Mouse (Mus musculus): ENCODE data around the gene Clstn2.

The Clstn2 gene

DNA sequence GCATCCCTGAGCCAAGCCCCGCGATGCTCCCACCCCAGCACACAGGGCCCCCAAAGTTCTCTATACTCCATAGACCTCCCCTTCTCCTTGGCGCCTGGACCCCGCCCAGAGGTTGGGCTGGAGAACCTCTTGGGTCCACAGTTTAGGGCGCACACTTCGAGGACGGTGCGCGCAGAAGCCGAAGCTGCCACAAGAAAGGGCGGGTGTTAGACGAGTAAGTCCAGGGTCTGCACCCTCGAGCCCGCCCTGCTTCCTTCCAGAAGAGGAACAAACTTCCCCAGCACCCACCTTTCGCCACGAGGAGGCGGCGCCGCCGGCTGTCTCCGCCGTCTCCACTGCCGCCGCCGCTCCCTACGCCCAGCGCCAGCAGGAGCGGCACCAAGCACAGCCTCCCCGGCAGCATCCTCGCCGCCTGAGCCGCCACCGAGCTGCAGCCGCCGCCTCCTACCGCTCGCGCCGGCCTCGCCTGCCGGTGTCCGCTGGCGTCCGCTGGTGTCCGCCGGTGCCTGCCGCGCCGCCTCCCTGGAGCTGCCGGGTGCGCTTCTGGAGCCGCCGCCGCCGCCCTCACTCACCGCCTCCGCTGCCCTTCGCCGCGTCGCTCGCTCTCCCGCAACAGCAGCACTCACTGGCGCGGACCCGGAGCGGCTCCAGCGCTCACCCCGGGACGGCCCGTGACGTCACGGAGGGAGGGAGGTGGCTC is at the start of gene Clstn2:
Gene Clstn2 (minus strand): TSS at position 609 of the 700 bp plus-strand sequence.
- under 1% methylated on average over 72 of the region's 73 CpGs for WGBS

GRCm38 (mm10) chr9:98067767-98068166 is 34.8 kb upstream of the Clstn2 start:
- WGBS = 80% methylated on average over 5 of the region's 5 CpGs

GRCm38 (mm10) chr9:98061646-98062045 is 28.7 kb upstream of the Clstn2 start:
- whole genome bisulfite sequencing = 82% methylated on average over 3 of the region's 3 CpGs

DNA sequence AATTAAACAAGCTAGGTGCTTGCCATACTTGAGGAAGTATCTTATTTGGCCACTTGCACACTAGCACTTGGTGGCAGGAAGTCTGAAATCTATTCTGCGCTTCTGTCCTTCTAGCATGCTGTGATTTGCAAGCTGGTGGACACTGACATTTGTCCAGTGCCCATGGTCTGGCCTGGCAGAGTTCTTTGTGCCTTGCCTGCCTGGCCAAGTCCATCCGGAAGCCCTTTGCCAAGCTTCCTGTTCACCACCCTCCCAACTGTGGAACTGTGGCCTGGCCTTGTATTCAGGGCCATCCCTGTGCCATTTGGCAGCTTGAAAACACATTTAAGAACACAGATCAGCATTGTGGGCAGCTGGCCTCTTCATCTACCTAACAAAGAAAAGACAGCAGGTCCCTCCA is 24.3 kb upstream of the Clstn2 start:
- 80% methylated on average over 2 of the region's 2 CpGs for WGBS

DNA sequence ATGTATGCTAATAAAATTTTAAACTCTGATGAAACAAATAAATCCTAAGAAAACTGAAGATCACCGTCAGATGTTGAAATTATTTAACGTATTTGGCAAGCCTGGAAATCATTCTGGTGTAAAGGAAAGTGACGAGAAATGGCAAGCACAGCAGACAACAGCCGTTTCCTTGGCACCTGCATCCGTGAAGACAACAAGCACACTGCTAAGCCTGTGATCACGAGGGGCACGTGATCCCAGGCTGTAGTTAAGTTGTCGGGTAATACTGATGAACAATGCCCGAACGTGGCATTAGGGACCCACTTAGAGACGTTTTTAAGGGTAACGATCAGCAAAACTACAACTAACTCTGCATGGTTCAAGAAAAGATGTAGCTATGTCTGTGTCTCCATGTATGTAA is 18.4 kb upstream of the Clstn2 start:
- 30% methylated on average over 12 of the region's 12 CpGs for WGBS

DNA sequence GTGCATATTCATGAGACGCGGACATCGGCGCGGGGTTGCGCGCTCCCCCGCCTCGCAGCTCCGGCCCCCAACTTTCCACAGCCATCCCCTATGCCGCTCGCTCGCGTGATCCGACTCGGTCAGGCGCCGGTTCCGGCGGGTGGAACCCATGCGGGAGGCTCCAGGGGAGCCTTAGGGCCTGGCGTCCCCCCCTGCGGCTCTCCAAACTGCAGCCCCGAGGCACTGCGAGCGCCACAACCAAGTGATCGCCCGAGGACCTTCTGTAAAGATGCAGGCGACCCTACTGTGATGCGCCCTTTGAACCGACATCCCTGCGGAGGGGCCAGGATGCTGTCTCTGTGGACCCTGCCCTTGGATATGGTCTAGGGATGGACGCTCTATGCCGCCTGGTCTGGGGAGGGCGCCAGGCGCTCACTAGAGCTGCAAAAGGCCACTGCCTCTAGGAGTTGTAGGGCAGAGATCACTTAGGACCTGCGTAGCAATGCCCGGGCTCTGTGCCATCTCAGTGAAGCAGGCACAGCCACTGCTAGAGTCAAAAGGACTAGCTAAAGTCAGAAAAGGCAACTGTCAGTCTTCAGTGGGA is 383 bp upstream of the Clstn2 start:
- 3% methylated on average over 38 of the region's 38 CpGs for WGBS

DNA sequence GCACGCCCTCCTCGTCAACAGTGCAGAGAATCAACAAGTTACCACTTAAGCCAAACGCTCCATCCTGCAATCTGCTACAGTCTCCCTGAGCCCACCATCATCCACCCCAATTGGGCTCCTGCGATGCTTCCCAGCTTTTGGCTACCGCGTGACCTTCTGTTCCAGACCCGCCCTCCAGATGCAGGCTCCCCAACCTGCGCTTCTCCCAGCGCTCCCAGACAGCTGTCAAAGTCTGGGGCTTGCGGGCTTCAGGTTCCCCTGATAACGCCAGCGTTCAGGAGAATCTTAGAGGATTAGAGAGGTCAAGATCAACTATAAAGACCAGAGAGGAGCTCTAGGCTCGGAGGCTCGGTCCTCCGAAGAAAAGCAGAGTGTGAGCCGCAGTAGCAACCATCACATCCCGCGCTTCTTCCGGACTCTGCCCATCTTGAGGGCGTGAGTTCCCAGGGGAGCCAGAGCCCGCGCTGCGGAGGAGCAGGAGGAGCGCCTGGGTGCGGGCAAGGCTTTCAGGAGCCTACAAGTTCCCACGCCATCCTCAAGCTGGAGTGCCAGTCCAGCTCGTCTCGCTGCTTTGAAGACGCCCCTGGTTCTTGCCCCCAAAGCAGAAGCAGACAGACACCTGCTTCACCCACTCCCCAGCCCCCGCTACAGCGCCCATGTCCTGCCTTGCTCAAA is 946 bp downstream of the Clstn2 start:
- 2% methylated on average over 31 of the region's 31 CpGs for WGBS

DNA sequence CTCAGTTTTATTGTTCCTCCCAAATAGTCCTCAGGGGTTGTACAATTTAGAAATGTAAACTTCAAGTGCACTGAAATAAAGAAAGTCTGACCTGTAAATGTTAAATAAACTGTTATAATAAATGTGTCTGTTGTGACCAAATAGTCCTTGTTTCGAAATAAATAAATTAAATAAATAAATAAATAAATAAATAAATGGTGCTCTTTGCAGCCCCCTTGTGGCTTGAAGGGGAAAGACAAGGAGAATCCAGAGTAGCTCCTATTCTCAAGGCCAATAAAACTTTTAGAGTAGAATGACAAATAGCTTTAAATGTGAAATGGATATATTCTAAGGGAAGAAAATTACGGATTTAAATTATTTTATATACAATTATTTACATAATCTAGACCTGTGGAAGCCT is 2.3 kb downstream of the Clstn2 start:
- 3% methylated on average over 2 of the region's 2 CpGs for WGBS

GRCm38 (mm10) chr9:98025548-98025947 is 7.4 kb downstream of the Clstn2 start:
- WGBS = 57% methylated on average over 3 of the region's 3 CpGs

- 66% methylated on average over 11 of the region's 11 CpGs for WGBS
These were observed 9.9 kb downstream of the Clstn2 start for GRCm38 (mm10) chr9:98023069-98023468.

- WGBS = 48% methylated on average over 2 of the region's 2 CpGs
These were observed 13.1 kb downstream of the Clstn2 start for GRCm38 (mm10) chr9:98019876-98020275.

GRCm38 (mm10) chr9:98018687-98019086 is 14.3 kb downstream of the Clstn2 start:
- 56% methylated on average over 5 of the region's 5 CpGs for WGBS

DNA sequence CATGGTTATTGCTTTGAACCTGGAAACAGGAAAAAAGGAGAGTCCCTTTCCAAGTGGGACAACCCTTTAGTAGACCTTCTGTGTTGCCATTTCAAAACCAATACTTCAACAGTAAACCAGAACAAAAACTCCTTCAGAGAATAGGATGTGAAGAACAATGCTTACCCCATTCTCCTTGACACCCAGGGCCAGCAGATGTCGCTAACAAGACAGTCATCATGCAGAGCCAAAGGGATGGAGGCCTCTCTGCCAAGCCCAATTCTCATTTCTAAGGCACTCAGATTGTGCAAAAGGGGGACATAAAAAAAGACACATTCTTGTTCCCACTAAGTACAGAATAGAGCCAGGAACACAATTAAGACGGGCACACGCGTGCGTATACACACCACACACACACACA is 16.4 kb downstream of the Clstn2 start:
- WGBS = 42% methylated on average over 5 of the region's 5 CpGs

- WGBS = 21% methylated on average over 5 of the region's 5 CpGs
These were observed 36.6 kb downstream of the Clstn2 start for GRCm38 (mm10) chr9:97996349-97996748.

DNA sequence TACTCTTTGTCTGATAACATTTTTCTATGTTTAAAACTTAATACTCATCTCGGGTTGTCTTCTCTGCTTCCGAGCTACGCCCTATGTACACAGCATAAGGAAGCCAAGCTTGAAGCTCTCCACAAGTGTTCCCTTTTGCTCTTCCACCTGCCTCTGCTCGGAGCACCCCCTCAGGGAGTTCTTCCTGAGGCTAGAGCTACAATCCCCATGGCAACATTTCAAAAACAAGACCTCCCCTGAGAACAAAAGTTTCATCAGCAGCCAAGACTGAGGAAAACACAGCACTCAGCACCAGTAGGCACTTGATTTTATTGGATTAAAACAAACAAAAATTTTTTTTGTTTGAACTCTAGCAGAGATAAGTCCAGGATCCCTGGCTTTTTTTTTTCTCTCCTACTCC is 37.3 kb downstream of the Clstn2 start:
- 62% methylated on average over 4 of the region's 4 CpGs for WGBS

- WGBS = 60% methylated on average over 4 of the region's 4 CpGs
These were observed 40.9 kb downstream of the Clstn2 start for GRCm38 (mm10) chr9:97992131-97992530.

DNA sequence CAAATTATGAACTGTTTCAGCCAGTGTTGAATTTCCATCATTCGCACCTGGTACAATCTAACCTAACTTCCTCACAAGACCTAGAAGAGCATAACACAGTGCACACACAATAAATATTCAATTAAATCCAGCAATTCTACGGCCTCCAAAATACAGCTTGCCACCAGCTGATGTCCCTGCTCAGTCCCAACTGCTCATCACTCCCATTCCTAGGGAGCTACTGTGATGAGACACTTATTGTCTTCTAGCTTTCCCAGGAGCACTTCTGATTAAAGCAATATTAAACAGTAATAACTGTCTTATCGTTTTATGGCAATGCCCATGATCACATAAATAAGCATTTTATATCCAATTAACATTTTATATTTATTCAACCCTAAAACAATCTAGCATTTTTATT is 55.6 kb downstream of the Clstn2 start:
- 88% methylated on average over 3 of the region's 3 CpGs for WGBS

- 40% methylated on average over 13 of the region's 13 CpGs for WGBS
These were observed 58.1 kb downstream of the Clstn2 start for GRCm38 (mm10) chr9:97974801-97975347.

DNA sequence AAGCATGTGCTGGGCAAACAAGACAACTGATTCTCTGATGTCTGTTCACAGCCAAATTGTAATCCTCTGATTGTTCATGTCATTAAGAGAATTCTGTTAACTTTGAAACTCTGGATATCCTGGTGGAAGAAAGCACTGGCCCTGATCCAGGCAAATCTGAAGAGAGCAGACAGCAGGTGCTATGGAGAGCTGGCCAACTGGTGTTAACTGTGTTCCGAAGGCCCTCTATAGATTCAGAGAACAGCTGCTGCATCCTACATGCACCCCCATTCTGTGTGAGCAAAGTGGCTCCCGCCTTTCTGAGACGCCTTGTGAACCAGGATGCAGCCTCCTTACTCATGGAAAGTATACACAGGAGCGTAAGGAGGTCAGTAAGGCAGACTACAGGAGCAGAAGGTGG is 66.3 kb downstream of the Clstn2 start:
- WGBS = 41% methylated on average over 4 of the region's 4 CpGs

GRCm38 (mm10) chr9:97957508-97957907 is 75.5 kb downstream of the Clstn2 start:
- 76% methylated on average over 8 of the region's 8 CpGs for WGBS

GRCm38 (mm10) chr9:97956407-97957106 is 76.4 kb downstream of the Clstn2 start:
- WGBS = 28% methylated on average over 4 of the region's 4 CpGs

- 51% methylated on average over 8 of the region's 8 CpGs for WGBS
These were observed 79.1 kb downstream of the Clstn2 start for GRCm38 (mm10) chr9:97953746-97954359.

All from cerebral cortex, adult 2 months (tissue).